Mouse (Mus musculus): Measurements from ENCODE around the gene Cdkal1.

Gene Cdkal1

DNA sequence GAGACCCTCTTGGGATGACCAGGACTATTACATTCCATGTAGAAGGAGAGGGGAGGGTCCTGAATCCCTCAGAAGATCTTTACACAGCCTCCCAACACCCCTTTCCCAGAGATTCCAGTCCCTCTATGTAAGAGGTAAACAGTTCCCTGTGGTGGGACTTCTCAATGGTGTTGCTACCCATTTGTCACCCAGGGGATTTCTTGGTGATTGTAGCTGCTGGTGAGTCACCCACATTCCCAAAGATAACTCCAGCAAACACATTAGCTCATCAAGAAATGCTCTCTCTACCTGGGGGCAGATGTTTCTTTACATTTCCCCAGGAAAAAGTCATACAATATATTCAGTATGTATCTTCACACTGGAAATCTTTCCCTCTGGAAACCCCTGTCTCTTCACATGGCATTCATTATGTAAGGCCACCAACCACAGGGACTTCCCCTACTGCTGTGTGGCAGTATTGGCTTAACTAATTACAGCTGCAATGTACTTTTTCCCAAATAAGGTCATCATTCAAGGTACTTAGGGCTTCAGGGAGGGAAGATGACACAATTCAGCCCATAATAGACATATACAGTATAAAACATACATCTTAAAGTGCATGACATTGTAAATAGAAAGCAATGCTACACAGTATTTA lies 636.8 kb downstream of the Cdkal1 start:
- DNase-seq = no peak

DNA sequence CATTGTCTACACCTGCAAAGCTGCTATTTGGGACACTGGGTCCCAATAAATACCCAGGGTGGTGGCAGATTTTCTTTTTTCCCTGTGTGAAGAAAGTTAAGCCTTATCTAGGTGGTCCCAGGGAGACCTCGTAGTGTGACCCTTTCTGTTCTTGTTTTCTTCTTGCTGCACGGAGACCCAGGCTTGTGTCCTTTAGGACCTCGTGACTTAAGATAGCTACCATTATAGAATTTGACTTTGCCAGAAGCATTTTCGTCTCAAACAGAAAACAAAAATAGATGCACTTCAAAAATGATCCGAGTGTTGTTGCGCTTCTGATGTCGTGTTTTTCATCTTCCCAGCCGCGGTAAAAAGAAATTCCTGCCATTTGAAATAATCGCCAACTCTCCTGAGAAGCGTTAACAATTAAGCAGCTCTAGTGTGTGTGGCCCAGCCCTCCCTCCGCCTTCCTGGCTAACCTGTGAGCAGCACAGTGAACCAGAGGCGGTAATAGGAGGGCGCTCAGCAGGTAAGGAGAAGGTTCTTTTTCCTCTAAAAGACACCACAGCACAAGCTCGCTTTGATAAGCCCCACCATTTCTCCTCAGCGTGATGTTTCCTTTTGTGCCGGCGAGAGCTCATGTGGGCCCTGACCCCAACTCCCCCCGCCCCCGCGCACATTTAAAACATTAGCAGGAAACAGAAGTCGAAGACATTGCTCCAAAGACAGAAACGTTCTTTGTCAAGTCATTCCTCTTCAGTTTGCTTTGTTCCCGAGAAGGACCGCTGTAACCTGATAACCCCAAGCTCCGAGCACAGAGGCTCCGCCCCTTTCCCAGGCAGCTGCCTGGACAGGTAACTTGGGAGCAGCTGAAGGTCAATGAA lies 645.1 kb downstream of the Cdkal1 start:
- DNase-seq = peak; percentile 64

DNA sequence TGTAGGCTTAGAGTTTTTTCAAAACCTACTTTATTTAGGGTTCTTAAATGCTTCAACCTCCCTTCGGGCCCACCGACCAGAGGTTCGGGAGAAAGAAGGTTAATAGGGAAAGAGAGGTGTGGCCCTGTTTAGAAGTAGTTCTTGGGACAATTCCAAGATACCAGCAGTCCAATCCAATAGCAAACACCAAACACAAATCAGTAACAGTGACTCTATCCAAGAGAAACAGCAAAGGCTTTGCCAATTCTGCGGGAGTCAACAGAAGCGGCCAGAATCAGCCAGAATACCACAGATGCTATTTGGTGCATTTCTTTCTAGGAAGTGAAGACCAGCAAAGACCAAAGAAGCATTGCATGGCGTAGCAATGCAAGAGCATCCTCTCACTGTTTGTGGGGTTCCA lies 646.7 kb downstream of the Cdkal1 start:
- no peak for DNase-seq

DNA sequence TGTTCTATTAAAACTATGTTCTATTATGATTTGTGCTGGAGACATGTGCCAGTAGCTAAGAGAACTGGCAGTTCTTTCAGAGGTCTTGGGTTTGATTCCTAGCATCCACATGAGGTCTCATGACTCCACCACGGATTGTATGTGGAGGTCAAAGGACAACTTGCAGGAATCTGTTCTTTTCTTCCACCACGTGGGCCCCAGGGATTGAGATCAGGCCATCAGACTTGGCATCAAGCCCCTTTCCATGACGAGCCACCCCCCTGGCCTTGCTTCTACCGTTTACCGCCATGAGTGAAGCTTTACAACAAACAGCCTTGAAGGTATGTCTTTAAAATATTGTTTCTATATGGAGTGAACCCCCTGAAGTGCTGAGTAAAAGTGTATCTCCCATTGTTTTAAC lies 651.6 kb downstream of the Cdkal1 start:
- DNase-seq = no peak

DNA sequence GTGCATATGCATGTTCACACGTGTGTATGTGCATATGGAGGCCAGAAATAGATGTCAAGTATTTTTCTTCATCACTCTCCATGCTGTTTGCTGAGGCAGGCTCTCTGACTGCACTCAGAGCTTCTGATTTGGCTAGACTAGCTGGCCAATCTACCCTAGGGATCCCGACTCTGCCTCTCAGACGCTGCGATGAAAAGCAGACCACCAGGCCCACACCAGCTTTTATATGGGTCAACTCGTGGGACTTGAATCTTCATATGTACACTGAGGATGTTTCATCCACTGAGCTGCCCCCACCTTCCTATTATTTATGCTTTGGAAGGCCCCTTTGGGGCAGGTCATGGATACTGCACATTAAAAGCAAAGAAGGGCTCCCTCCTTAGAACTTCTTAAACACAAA lies 652.0 kb downstream of the Cdkal1 start:
- no peak for DNase-seq

DNA sequence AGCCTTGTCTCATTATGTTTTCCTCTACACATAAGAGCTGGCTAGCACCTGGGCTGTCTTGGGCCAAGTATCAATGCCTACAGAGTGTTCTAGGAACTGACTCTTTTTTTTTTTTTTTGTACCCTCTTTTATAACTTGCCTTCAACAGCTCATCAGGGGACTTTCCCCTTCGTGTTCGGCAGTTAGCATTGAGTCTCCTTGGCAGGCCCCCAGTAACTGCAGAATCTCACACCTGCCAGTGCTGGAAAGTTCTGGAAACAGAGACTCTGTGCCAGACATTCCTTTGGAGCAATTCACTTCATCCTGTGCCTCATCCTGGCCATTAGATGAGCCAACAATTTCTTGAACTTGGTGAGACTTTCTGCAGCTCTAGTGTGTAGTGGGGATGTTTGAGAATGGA lies 652.9 kb downstream of the Cdkal1 start:
- DNase-seq = no peak

DNA sequence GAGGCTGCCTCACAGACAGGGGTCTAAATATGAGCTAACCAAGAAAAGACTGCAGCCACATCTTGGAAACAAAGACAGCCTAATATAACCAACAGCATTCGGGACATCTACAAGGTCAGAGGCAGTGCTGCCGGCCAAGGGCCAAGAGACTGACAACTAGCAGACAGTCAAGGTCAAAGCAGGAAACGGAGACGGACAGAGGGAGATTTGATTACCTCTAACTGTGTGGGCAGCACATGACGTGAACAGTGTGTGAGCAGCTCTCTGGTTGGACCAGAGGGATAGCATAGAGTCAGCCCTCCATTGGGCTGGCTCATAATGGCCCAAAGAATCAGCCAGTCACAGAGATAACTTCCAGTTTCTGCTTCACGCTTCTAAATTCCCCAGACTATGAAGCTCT lies 655.8 kb downstream of the Cdkal1 start:
- DNase-seq = no peak

DNA sequence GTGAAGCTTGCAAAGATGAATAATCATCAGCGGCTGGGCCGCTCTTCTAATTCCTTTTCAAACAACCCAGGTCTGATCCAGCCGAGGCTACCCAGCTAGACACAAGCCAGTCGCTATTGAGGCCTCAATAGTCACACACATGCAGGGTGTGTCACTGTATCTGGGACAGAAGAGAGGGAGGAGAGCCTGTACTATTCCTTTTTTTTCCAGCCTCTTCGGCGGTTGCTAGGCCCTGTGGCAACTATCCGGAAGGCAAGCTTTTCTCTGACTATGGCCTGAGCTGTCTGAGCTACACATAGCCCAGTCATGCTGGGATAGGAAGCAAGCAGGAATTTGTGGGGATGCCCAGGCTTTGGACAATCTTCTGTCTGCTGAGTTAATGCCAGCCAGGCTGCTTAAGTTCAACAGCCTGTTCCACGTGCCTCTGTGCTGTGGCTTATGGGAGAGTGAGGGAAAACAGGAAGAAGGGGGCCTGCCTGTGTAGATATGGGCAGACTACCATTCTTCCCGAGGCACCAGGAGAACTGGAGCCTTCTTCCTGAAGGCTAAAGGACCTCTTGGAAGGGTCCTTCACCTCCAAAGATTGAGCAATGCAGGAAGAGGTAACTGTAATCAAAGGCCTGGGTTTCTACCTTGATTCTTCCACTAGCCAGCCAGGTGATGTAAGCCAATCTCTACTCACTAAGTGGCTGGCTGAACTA lies 658.5 kb downstream of the Cdkal1 start:
- no peak for DNase-seq

DNA sequence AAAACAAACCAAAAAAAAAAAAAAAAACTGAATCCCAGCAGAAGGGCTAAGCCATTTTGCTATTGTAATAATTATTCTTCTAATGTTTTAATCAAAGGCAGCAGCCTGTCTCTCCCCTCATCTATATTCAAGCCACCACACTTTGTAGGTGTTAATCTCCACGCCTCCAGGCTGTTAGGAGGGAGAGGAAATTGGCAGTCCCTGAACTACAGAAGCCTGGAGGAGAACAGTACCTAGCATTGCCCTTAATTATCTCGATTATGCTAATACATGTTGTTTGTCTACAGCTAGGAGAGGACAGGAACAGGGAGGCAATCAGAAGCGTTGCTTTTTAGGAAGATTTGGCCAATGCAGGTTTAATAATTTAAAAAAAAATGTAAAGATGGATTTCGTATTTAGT lies 659.8 kb downstream of the Cdkal1 start:
- no peak for DNase-seq

DNA sequence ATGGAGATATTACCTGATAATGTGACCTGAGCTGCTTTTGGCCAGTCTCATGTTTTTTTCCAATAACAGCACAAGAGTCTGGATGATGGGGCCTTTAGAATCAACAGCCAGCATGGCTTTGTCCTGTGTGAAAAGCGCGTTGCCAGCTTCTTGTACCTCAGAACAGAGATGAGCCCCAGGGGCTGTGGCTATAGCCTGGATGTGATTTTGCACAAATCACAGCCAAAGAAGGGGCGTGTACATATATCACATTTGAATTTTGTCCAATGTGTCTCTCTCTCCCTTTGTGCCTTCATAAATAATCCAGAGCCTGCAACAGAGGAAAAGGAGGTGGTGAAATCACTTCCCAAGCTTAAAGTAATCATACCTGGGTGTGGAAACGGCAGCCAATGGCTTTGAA lies 660.5 kb downstream of the Cdkal1 start:
- no peak for DNase-seq

DNA sequence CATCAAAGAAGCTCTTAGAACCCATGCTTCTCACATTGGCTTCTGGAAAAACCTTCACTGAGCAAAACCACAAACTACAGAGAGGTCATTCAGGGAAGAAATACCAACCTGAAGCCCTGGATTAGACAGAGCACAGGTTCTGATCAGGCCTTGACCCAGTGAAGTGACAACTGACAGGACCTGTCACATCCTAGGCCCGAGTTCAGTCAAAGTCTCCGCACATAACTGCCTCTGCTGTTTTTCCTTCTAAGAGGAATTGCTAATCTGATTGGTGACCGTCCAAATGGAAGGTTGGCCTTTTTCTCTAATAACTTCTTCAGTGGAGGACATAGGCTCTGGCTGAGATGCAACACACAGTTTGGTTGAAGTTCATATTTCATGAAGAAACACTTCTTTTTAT lies 662.8 kb downstream of the Cdkal1 start:
- DNase-seq = no peak

DNA sequence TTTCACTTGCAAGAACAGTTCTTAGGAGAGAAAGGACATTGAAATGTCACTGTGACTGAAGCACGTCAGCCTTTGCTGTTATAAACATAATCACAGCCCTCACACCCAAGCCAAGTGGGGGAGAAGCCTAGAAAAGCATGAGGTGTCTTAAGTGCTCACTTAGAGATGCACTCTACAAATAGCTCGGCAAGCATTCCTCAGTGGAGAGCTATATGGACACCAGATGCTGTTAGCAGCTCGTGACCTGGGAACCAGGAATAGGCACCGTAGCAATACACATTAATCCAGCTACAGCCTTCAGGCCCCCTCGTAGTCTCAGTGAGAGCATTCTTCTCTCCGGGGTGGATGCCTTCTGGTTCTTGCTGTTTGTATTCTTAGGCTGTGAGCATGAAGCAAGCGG lies 664.9 kb downstream of the Cdkal1 start:
- DNase-seq = no peak

DNA sequence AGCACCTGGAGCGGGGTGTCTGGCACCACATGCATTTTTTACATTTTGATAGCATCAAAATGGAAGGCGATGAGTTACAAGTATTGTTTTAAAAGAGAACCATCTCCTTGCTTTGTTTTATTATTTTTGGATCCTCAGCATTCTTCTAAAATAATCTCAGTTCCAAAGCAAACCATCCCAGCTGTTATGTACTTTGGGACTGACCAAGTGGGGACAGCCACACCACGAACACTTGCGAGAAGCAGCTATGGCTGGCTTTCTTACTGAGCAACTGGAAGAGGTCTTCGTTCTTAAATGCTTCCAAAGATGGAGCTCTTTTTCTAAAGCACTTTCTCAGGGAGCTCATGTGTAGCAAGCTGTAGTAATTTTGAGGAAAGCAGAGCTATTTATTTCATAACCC lies 668.7 kb downstream of the Cdkal1 start:
- no peak for DNase-seq

DNA sequence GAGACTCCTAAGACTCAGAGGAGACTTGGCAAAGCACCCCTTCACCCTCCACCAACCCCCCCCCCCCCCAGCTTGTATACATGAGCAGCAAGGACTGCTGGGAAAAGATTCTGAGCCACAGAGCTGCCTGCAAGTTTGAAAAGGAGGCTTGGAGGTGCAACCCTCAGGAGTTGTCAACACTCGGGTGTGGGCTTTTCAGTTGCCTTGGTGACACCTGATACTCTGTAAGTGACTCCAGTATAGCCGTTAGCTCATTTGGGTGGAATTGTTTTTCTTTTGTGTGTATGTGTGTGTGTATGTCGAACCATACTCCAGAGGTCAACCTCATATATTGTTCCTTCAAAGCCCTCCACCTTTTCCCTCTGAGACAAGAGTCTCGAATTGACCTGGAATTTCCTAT lies 669.9 kb downstream of the Cdkal1 start:
- no peak for DNase-seq

DNA sequence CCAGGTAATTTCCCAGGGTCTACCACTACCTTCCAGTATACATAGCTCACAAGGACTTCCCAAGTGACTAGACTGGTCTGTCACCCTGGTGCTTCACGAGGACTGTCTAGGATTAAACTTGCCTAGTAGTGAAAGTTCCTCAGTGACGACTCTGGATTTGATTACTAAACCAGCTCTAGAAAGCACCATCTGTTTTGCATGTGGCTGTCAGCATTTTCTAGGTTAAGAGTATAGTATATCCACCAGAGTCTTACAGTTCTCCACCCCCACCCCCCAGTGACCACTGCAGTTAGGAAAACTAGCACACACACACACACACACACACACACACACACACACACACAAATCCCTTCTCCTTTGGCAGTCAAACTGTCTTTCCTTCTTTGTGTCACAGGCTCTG lies 670.9 kb downstream of the Cdkal1 start:
- DNase-seq = no peak

DNA sequence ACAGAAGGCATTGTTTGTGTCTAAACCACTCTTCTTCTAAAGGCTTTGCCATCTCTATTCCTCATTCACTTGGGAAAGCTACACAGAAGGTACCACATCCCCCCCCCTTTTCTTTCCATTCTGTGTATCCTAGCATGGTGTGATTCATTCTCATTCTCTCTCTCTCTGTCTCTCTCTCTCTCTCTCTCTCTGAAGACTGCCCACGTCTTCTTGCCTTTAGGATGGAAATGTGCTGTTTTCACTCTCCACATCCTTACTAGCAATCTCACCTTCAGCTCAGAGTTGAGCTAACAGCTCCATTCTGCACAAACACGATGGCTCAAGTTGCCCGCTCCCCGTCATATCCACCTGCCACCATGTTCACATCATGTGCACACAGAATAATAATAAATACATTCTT lies 675.6 kb downstream of the Cdkal1 start:
- no peak for DNase-seq

DNA sequence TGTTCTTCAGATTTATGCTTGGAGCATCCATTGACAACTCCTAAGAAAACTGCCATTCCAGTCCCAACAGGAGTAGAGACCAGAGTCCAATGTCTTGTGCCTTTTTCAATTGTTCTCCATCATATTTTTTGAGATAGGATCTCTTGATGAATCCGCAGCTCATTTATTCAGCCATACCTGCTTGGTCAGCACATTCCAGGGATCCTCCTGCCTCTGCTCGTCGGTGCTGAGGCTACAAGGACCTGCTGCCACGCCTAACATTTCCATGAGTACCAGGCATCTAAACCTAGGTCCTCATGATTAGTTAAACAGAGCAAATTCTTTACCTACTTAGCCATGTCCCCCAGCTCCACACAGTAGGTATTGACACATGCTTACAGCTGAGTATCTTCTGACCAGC lies 676.2 kb downstream of the Cdkal1 start:
- no peak for DNase-seq

DNA sequence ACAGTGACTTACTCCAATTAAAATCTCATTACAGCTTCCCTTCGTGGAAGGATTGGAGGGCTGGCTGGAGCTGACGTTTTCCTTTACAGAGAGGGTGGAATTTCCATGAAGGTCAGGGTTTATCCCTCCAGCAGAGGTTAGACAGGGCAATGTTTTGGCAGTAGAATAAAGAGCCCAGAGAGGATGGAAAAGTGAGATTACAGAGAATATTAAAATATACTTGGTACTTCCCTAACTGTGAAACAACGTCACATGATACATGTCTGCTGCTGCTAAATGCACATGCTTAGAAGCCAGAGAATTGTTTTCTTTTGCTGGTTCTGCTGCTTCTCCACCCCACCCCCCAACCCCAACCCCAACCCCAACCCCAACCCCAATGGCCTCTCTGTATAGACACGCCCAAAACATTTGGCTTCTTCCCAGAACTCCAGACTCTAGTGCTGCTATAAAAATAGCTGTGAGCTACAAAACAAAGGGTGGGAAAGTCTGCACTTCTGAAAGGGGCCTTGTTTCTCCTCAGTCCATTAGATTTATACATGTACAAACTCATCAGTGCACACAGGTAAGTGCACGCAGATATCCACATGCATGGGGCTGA lies 677.5 kb downstream of the Cdkal1 start:
- no peak for DNase-seq

DNA sequence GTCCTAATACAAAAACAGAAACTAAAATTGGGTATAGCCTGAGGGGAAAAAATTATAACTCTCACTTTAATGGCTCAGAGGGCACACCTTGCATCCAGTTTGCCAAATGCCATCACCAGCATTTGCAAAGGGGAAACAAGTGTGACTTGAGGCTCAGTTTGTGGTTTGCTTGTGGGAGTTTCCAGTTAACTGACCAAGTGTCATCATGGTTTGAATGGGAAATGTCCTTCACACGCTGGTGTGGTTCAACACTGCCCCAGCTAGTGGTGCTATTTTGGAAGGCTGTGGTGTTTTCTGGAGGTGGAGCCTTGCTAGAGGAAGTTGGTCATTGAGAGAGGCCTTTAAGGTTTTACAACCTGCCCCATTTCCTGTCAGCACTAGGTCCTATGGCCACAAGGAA lies 686.1 kb downstream of the Cdkal1 start:
- no peak for DNase-seq

DNA sequence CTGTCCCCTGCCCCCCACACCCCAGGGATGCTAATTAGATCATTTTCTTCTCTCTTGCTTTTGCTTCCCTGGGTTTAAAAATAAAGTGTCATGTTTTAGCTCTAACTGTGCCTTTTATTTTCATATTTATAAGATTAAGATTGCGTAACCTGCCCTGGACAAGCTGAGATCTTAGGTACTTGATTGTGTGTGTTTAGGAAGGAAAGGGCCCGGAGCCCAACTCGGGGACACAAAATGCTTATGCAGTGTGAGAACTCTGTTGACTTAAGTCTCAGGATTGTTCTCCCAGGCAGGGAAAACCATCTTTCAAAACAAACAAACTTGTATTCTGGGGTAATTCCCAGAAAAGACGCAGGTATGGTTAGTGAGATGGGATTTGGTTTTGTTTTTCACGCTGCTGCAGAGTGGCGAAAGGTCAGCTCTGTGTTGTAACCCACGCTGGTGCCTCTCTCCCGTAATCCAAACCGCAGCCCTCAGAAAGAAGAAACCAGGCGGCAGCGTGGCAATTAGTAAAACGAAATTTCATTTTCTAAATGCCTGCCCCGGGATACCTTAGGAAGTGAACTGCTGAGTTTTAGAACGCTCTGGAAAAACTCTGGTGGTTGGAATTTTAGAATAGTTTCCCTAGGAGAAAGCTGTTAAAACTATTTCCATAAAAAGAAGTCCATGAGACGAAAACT lies 690.5 kb downstream of the Cdkal1 start:
- DNase-seq = no peak

DNA sequence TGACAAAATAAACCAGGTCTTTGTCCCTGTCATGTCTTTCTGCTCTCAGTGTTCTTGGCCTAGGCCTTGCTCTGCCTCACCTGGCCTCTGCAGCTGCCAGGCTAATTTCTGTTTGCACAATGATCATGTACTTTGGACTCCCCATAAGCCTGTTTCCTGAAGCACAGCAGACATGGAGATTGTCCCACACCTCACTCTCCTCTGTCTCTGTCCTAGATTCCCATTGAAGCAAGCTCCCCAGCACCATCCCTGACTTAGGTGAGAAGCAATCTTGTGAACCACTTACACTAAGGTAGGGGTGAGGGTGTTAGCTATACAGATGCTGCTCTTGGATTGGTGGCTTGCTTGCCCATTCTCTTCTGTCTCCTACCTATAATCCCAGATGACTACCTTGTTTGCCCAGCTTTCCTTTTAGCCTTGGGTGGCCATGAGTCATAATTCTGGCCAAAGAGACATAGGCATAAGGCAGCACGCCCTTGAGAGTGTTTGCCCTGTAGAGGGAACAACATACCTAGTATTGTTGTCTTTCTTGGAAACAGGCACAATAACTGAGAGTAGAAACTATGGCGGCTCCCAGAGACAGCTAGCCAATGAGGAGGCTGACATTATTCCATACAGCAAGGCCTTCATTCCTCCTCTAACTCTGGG lies 692.5 kb downstream of the Cdkal1 start:
- no peak for DNase-seq

DNA sequence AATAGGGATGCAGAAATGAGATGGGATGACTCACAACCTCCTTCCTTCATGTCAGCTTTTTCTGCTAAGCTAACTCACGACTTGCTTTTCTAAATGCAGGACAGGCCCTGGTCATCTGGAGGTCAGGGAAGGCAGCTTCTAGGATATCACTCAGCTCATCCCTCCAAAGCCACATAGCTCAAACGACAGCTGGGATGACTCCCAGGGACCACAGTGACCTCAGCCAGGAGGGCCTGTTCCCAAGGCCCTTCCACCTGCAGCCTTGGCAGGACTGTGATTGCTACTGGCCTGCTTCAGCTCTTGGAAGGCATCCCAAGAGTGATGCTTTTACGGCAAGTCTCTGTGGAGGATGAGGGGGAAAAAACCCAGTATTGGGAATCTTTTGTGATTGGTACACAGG lies 693.0 kb downstream of the Cdkal1 start:
- no peak for DNase-seq

DNA sequence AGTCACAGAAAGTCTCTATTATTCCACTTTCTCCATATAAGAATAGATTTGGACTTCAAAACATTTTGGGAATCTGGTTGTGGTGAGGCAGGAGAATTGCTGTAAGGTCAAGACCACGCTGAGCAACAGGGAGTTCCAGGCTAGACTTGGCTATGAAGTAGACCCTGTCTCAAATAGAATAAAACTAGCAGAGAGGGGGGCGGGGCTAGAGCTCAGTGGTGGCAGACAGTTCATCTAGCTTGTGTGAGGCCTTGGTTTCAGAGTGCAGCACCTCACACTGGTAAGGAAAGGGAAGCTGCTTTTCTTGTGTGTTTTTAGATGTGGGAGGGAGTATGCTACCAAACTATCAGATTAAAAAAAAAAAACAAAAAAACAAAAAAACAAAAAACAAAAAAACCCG lies 694.0 kb downstream of the Cdkal1 start:
- no peak for DNase-seq

All from kidney, adult 18-20 months (tissue).